Mouse (Mus musculus): Measurements from ENCODE around the gene Olfr1018.

The Olfr1018 gene

GRCm38 (mm10) chr2:85818179-85818578 lies at the start of gene Olfr1018:
TSS of gene Olfr1018 (plus strand) at chr2:85818479.
- no peak for DNase-seq (ENCODE audit: inconsistent age in 2 of 2, low spot score in 1 of 2)

- DNase-seq (ENCODE audit: inconsistent age in 2 of 2, low spot score in 1 of 2): no peak
Measured at GRCm38 (mm10) chr2:85772413-85772812, 45.9 kb upstream of the Olfr1018 start, which contains the start of gene Olfr1014. TSS of gene Olfr1014 (plus strand) at chr2:85772713.

GRCm38 (mm10) chr2:85781717-85782116 lies 36.6 kb upstream of the Olfr1018 start, which contains the start of gene Olfr1015:
TSS of gene Olfr1015 (plus strand) at chr2:85782017.
- DNase-seq (ENCODE audit: inconsistent age in 2 of 2, low spot score in 1 of 2): no peak

- no peak for DNase-seq (ENCODE audit: inconsistent age in 2 of 2, low spot score in 1 of 2)
Measured at GRCm38 (mm10) chr2:85792331-85792730, 25.9 kb upstream of the Olfr1018 start.

DNA sequence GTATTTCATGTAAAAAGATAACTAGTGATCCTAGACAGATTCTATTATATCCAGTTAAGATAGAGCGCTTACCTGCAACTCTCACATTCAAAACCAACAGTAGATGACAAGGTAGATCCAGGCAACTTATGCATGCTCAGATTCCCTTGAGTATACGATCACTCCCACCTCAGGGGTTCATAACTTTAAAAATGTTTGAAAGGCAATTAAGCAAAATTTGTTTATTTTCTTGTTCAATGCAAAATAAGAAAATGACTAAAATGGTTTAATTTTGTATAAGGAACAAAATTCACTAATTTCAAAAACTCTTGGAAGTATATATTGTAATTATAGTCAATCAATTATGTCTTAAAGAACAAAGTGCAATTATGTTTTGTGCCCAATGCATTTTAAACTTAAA lies 15.8 kb upstream of the Olfr1018 start, which contains the start of gene Olfr1016:
Olfr1016 (minus strand) TSS at position 101 of the 400 bp plus-strand sequence.
- DNase-seq (ENCODE audit: inconsistent age in 2 of 2, low spot score in 1 of 2): no peak

- no peak for DNase-seq (ENCODE audit: inconsistent age in 2 of 2, low spot score in 1 of 2)
Measured at GRCm38 (mm10) chr2:85804501-85804900, 13.8 kb upstream of the Olfr1018 start.

GRCm38 (mm10) chr2:85845383-85845782 lies 27.1 kb downstream of the Olfr1018 start, which contains the start of gene Olfr1019:
TSS of gene Olfr1019 (minus strand) at chr2:85845483.
- no peak for DNase-seq (ENCODE audit: inconsistent age in 2 of 2, low spot score in 1 of 2)

GRCm38 (mm10) chr2:85846730-85847129 lies 28.5 kb downstream of the Olfr1018 start, which contains the start of gene Olfr1020:
TSS of gene Olfr1020 (plus strand) at chr2:85847030.
- DNase-seq (ENCODE audit: inconsistent age in 2 of 2, low spot score in 1 of 2): no peak

DNA sequence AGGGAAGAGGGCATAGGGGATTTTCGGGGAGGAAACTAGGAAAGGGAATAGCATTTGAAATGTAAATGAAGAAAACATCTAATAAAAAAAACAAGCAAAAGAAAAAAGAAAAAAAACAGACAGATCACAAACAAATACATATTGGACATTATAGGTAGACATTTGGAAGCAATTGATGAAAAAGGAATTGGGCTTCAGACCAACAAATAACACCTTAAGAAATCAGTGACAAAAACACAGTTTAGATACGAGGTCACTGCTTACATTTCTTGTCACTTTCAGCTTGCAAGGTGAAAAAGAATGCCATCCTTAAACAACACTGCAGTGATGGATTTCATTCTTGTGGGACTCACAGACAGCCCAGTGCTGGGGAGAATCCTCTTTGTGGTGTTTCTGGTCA lies 50.0 kb downstream of the Olfr1018 start, which contains the start of gene Olfr1022:
Olfr1022 (plus strand) TSS at position 301 of the 400 bp plus-strand sequence.
- no peak for DNase-seq (ENCODE audit: inconsistent age in 2 of 2, low spot score in 1 of 2)
